ENCODE assay signal across 8 mouse cellular contexts in the genomic region with DNA sequence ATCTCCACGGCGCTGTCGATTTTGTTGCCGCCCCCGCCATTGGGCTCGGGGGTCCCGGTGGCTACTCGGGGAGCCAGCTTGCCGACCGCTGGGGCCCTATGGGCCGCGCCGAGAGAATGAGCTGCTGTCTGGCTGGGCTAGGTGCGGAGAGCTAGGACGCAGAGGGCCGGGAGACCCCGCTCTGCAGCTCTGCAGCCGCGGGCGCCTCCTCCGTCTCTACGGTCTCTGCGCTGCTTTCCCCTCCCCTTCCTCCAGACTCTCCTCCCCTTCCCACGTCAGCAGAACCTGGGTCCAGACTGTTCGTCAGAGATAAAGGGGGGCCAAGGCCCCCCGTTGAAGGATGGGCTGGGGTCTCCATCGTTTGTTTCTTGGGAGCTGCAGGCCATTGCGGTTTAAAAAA. TPM values are rescaled to one million over a fixed set of nuclear protein-coding genes. Genes with fewer than 3 reads are reported as not detected.
A peak's percentile ranks its signal among the peaks of the same experiment; 100 is the strongest.
DNase-seq lines count a peak whose midpoint lies in the region; ATAC-seq and TF ChIP-seq lines count a peak whose summit lies in the region.

A gene (minus strand): TSS at position 247 of the 400 bp plus-strand sequence.

- H3K4me3 ChIP-seq in ES-Bruce4 (ENCODE audit: low read depth, low read length): peak within 1 kb of the TSS; percentile 82
- H3K4me3 ChIP-seq in brown adipose tissue, adult 24 weeks (ENCODE audit: insufficient read depth, low read depth, low read length): peak within 1 kb of the TSS; percentile 96
- H3K4me3 ChIP-seq in forebrain, embryonic 13.5 days: peak within 1 kb of the TSS; percentile 92
- peak within 1 kb of the TSS; percentile 69 for H3K4me3 ChIP-seq in heart, embryonic 16.5 days (ENCODE audit: low read length)
- H3K4me3 ChIP-seq in liver, adult 2 months (ENCODE audit: insufficient read depth, low read depth, low read length): peak within 1 kb of the TSS; percentile 61
- peak within 1 kb of the TSS; percentile 94 for H3K4me3 ChIP-seq in midbrain, postnatal 0 days (ENCODE audit: low read depth, low read length)
- H3K4me3 ChIP-seq in stomach, embryonic 16.5 days (replicated peaks; ENCODE audit: low read length): peak within 1 kb of the TSS; percentile 84

- TF ChIP-seq POLR2A in ES-Bruce4 (IDR thresholded peaks at IDR 0.05; ENCODE audit: insufficient read depth, low read length): peak; percentile 74
- 0 out of 2 replicates have a peak, but pooled peaks have one; percentile 21 for TF ChIP-seq POLR2A in liver, adult 2 months (IDR thresholded peaks at IDR 0.05; ENCODE audit: extremely low read depth, insufficient read depth, low read length)

- no peaks in the 10 kb centered on the region for H3K79me2 ChIP-seq in liver, adult 2 months (ENCODE audit: control insufficient read depth, insufficient read depth, low read length)

- TF ChIP-seq EP300 in ES-Bruce4 (IDR thresholded peaks at IDR 0.05; ENCODE audit: insufficient read depth, low read depth, low read length): no peak

- peaks cover 3% of the 10 kb centered on the region for H3K4me1 ChIP-seq in ES-Bruce4 (ENCODE audit: control insufficient read depth, insufficient read depth, low read length)
- H3K4me1 ChIP-seq in brown adipose tissue, adult 24 weeks (ENCODE audit: control insufficient read depth, insufficient read depth, insufficient read length, low read length): peaks cover 3% of the 10 kb centered on the region; the same call in 1 of the 2 replicates
- peaks cover 18% of the 10 kb centered on the region for H3K4me1 ChIP-seq in forebrain, embryonic 13.5 days
- H3K4me1 ChIP-seq in heart, embryonic 16.5 days (ENCODE audit: control insufficient read depth, insufficient read depth, low read length): peaks cover 12% of the 10 kb centered on the region
- no peaks in the 10 kb centered on the region for H3K4me1 ChIP-seq in liver, adult 2 months (ENCODE audit: control insufficient read depth, insufficient read depth, low read length)
- 0 out of 2 replicates have a peak, but pooled peaks cover 4% of the 10 kb centered on the region for H3K4me1 ChIP-seq in midbrain, postnatal 0 days (ENCODE audit: insufficient read depth, low read length)
- H3K4me1 ChIP-seq in stomach, embryonic 16.5 days (ENCODE audit: control insufficient read depth, insufficient read depth, low read length): peaks cover 7% of the 10 kb centered on the region

- WGBS in forebrain, embryonic 13.5 days: 0% methylated on average over 28 of the region's 28 CpGs
- WGBS in heart, embryonic 16.5 days: 0% methylated on average over 27 of the region's 28 CpGs
- WGBS in liver, adult 2 months: 1% methylated on average over 28 of the region's 28 CpGs
- under 1% methylated on average over 24 of the region's 28 CpGs for WGBS in midbrain, postnatal 0 days
- 0% methylated on average over 28 of the region's 28 CpGs for WGBS in stomach, embryonic 16.5 days

- peaks cover 11% of the 10 kb centered on the region; the same call in 1 of the 2 replicates for H3K36me3 ChIP-seq in ES-Bruce4 (ENCODE audit: control insufficient read depth, insufficient read depth, low read length, poor library complexity, severe bottlenecking)
- peaks cover 57% of the 10 kb centered on the region for H3K36me3 ChIP-seq in forebrain, embryonic 13.5 days (ENCODE audit: poor library complexity, severe bottlenecking)
- peaks cover 8% of the 10 kb centered on the region; the same call in 1 of the 2 replicates for H3K36me3 ChIP-seq in heart, embryonic 16.5 days (ENCODE audit: control insufficient read depth, insufficient read depth)
- no peaks in the 10 kb centered on the region for H3K36me3 ChIP-seq in liver, adult 2 months (ENCODE audit: control insufficient read depth, insufficient read depth, low read length)
- H3K36me3 ChIP-seq in midbrain, postnatal 0 days (ENCODE audit: insufficient read depth, low read length): peaks cover 24% of the 10 kb centered on the region
- no peaks in the 10 kb centered on the region; the same call in 1 of the 2 replicates for H3K36me3 ChIP-seq in stomach, embryonic 16.5 days (ENCODE audit: control insufficient read depth, insufficient read depth, low read length)

- H3K4me2 ChIP-seq in forebrain, embryonic 13.5 days: peak within 1 kb of the TSS; percentile 99
- H3K4me2 ChIP-seq in heart, embryonic 16.5 days (ENCODE audit: low read depth, low read length): peak within 1 kb of the TSS; percentile 97
- H3K4me2 ChIP-seq in midbrain, postnatal 0 days (ENCODE audit: low read depth, low read length, poor library complexity, severe bottlenecking): peak within 1 kb of the TSS; percentile 96
- H3K4me2 ChIP-seq in stomach, embryonic 16.5 days (ENCODE audit: low read depth, low read length): peak within 1 kb of the TSS; percentile 90

- TF ChIP-seq CTCF in ES-Bruce4 (IDR thresholded peaks at IDR 0.05; ENCODE audit: low read depth, low read length): no peak
- TF ChIP-seq CTCF in liver, adult 2 months (IDR thresholded peaks at IDR 0.05; ENCODE audit: low read depth, low read length): no peak
- peak; percentile 21; the same call in 1 of the 2 replicates for TF ChIP-seq CTCF in midbrain, postnatal 0 days (IDR thresholded peaks at IDR 0.05)

- DNase-seq in kidney, postnatal 14 days: peak; percentile 80
- no peak for DNase-seq in liver, adult 2 months (ENCODE audit: extremely low read depth, low read depth, low spot score)
- DNase-seq in midbrain, postnatal 0 days (ENCODE audit: low spot score): peak; percentile 94

- peak; percentile 98 for ATAC-seq in forebrain, embryonic 13.5 days
- ATAC-seq in heart, embryonic 16.5 days (replicated peaks; ENCODE audit: extremely low read depth, insufficient read depth, low FRiP score): peak; percentile 85
- peak; percentile 93 for ATAC-seq in midbrain, postnatal 0 days (ENCODE audit: low FRiP score)
- peak; percentile 92 for ATAC-seq in stomach, embryonic 16.5 days (ENCODE audit: insufficient read depth, low FRiP score)

- H3K9me3 ChIP-seq in ES-Bruce4 (replicated peaks; ENCODE audit: control insufficient read depth, insufficient read depth, low read length, poor library complexity, severe bottlenecking): no peaks in the 10 kb centered on the region
- H3K9me3 ChIP-seq in forebrain, embryonic 13.5 days (replicated peaks): no peaks in the 10 kb centered on the region
- H3K9me3 ChIP-seq in heart, embryonic 16.5 days (replicated peaks; ENCODE audit: control insufficient read depth, low read length): no peaks in the 10 kb centered on the region
- no peaks in the 10 kb centered on the region for H3K9me3 ChIP-seq in midbrain, postnatal 0 days (ENCODE audit: low read length)
- no peaks in the 10 kb centered on the region for H3K9me3 ChIP-seq in stomach, embryonic 16.5 days (replicated peaks; ENCODE audit: control insufficient read depth, low read length)

- H3K27ac ChIP-seq in ES-Bruce4 (ENCODE audit: insufficient read depth, low read length): no peak within 1 kb of the TSS
- H3K27ac ChIP-seq in brown adipose tissue, adult 24 weeks (replicated peaks; ENCODE audit: low read depth, low read length): no peak within 1 kb of the TSS
- peak within 1 kb of the TSS; percentile 84 for H3K27ac ChIP-seq in forebrain, embryonic 13.5 days
- peak within 1 kb of the TSS; percentile 56 for H3K27ac ChIP-seq in heart, embryonic 16.5 days (ENCODE audit: low read length)
- no peak within 1 kb of the TSS for H3K27ac ChIP-seq in liver, adult 2 months (replicated peaks; ENCODE audit: insufficient read depth, low read depth, low read length)
- peak within 1 kb of the TSS; percentile 97 for H3K27ac ChIP-seq in midbrain, postnatal 0 days (ENCODE audit: low read depth, low read length)
- peak within 1 kb of the TSS; percentile 74 for H3K27ac ChIP-seq in stomach, embryonic 16.5 days (ENCODE audit: low read length)

- H3K27me3 ChIP-seq in ES-Bruce4 (ENCODE audit: control insufficient read depth, insufficient read depth, low read length, poor library complexity, severe bottlenecking): peaks cover 3% of the 10 kb centered on the region; the same call in 1 of the 2 replicates
- H3K27me3 ChIP-seq in forebrain, embryonic 13.5 days: no peaks in the 10 kb centered on the region
- no peaks in the 10 kb centered on the region for H3K27me3 ChIP-seq in heart, embryonic 16.5 days (ENCODE audit: control insufficient read depth, insufficient read depth, low read length)
- H3K27me3 ChIP-seq in liver, adult 2 months (ENCODE audit: control insufficient read depth, insufficient read depth, low read length): peaks cover 13% of the 10 kb centered on the region
- H3K27me3 ChIP-seq in midbrain, postnatal 0 days (ENCODE audit: insufficient read depth, low read length): no peaks in the 10 kb centered on the region
- H3K27me3 ChIP-seq in stomach, embryonic 16.5 days (ENCODE audit: control insufficient read depth, insufficient read depth, low read length): no peaks in the 10 kb centered on the region

- H3K9ac ChIP-seq in ES-Bruce4 (ENCODE audit: low read depth, poor library complexity, severe bottlenecking): peak within 1 kb of the TSS; percentile 85
- peak within 1 kb of the TSS; percentile 99 for H3K9ac ChIP-seq in forebrain, embryonic 13.5 days
- peak within 1 kb of the TSS; percentile 84 for H3K9ac ChIP-seq in heart, embryonic 16.5 days (ENCODE audit: low read length)
- H3K9ac ChIP-seq in liver, adult 2 months (ENCODE audit: low read depth, low read length): peak within 1 kb of the TSS; percentile 64
- H3K9ac ChIP-seq in midbrain, postnatal 0 days (replicated peaks; ENCODE audit: low read length, poor library complexity, severe bottlenecking): peak within 1 kb of the TSS; percentile 98
- H3K9ac ChIP-seq in stomach, embryonic 16.5 days (ENCODE audit: low read length): peak within 1 kb of the TSS; percentile 90

RNA-seq across cellular contexts. Expression of the gene that starts here (rescaled TPM):
- polyA plus RNA-seq in ES-Bruce4 (2011; ENCODE audit: insufficient read depth, insufficient read length, low read depth, missing spikeins): 25.9 and 29.0 TPM in 2 replicates
- 4.9 and 6.6 TPM in 2 replicates for polyA plus RNA-seq in brown adipose tissue, adult 24 weeks (2012; ENCODE audit: insufficient read depth, insufficient read length, missing spikeins)
- 90.8 and 102 TPM in 2 replicates for polyA plus RNA-seq in forebrain, embryonic 13.5 days (2015; fragmentation: Nextera tagmentation; extraction: Ambion mirVana)
- polyA plus RNA-seq in heart, embryonic 16.5 days (2015; fragmentation: Nextera tagmentation; extraction: Ambion mirVana): 27.2 and 31.9 TPM in 2 replicates
- 0.46 and 0.81 TPM in 2 replicates for total RNA-seq in liver, adult 2 months (2014; rRNA removed)
- 1.4 and 2.7 TPM in 2 replicates for polyA plus RNA-seq in liver, adult 2 months (2012; rRNA removed)
- total RNA-seq in midbrain, postnatal 0 days (2014; rRNA removed): 495 and 558 TPM in 2 replicates
- polyA plus RNA-seq in midbrain, postnatal 0 days (2015; fragmentation: Nextera tagmentation; extraction: Ambion mirVana): 345 TPM in 2 replicates
- 29.2 and 32.2 TPM in 2 replicates for polyA plus RNA-seq in stomach, embryonic 16.5 days (2015; fragmentation: Nextera tagmentation; extraction: Ambion mirVana)

Comparison
In these comparisons a context has a peak if more than half of its experiments do, and no peak if none do; other contexts are left out.
1. RNA of the gene that starts here (total RNA-seq): 495 to 558 TPM in midbrain, postnatal 0 days; 0.46 to 0.81 TPM in liver, adult 2 months; every median in the first group is over 100 times any median in the second.
2. H3K27ac ChIP-seq: peak in forebrain, embryonic 13.5 days (single experiment), heart, embryonic 16.5 days (single experiment), midbrain, postnatal 0 days (single experiment) and stomach, embryonic 16.5 days (single experiment); none in ES-Bruce4 (single experiment), brown adipose tissue, adult 24 weeks (single experiment) and liver, adult 2 months (single experiment).
3. Peak in every context shown above with its lines, with median percentiles within 50 percentile points of each other: H3K4me3 ChIP-seq, H3K9ac ChIP-seq, ATAC-seq and H3K4me2 ChIP-seq.